Mouse (Mus musculus) heart, postnatal 14 days (tissue): ENCODE measurements at regions not wholly inside any gene's neighbourhood (a gene's known extent, or its start where the extent isn't known, plus 50 kb on each side); places are given as distances from the start of the nearest gene placed in this dataset.
"Not testable (repeated sequence)": the region's sequence is repeated elsewhere in the genome, so short reads cannot be mapped to it uniquely, and the experiment has no call there.

Experiments
- DNase-seq, 2 experiments: peaks; one replicate each; pipeline ENCODE4 v3.0.0; 2021 to 2022
- intact Hi-C: fragments of 180-260 bp; cut with DNase I; formaldehyde crosslinking; loops from one replicate; pipeline ENCODE4 v1.15.1; 2025

- intact Hi-C loops: no loop called here
- DNase-seq: no peak
Measured at GRCm38 (mm10) chr13:111309848-111310692, 55.3 kb downstream of the Actbl2 start.

GRCm38 (mm10) chr13:111310693-111311045 lies 55.9 kb downstream of the Actbl2 start:
- DNase-seq: no peak
- intact Hi-C loops: no loop called here

- intact Hi-C loops, DNase-seq: not testable (repeated sequence)
Measured at GRCm38 (mm10) chr13:111313506-111313905, 58.7 kb downstream of the Actbl2 start.

- DNase-seq, intact Hi-C loops: not testable (repeated sequence)
Measured at GRCm38 (mm10) chr13:111317876-111318275, 63.1 kb downstream of the Actbl2 start.

- intact Hi-C loops: no loop called here
- DNase-seq: no peak
Measured at GRCm38 (mm10) chr13:111323206-111323605, 68.4 kb downstream of the Actbl2 start.

GRCm38 (mm10) chr13:111326096-111326665 lies 71.4 kb downstream of the Actbl2 start:
- intact Hi-C loops: no loop called here
- no peak for DNase-seq

- intact Hi-C loops: no loop called here
- no peak for DNase-seq
Measured at GRCm38 (mm10) chr13:111333035-111333434, 78.2 kb downstream of the Actbl2 start.

- intact Hi-C loops: no loop called here
- no peak for DNase-seq
Measured at GRCm38 (mm10) chr13:111333851-111334250, 79.0 kb downstream of the Actbl2 start.

- DNase-seq: peak; percentile 4 to 11
- intact Hi-C loops: no loop called here
Measured at GRCm38 (mm10) chr13:111334258-111335052, 79.6 kb downstream of the Actbl2 start.

GRCm38 (mm10) chr13:111344981-111345380 lies 90.2 kb downstream of the Actbl2 start:
- intact Hi-C loops: no loop called here
- DNase-seq: no peak

GRCm38 (mm10) chr13:111345486-111346440 lies 91.0 kb downstream of the Actbl2 start:
- no peak for DNase-seq
- intact Hi-C loops: no loop called here

GRCm38 (mm10) chr13:111356520-111357456 lies 102.0 kb downstream of the Actbl2 start:
- intact Hi-C loops: no loop called here
- DNase-seq: no peak

GRCm38 (mm10) chr13:111361456-111361855 lies 106.6 kb downstream of the Actbl2 start:
- intact Hi-C loops: no loop called here
- no peak for DNase-seq

- intact Hi-C loops: no loop called here
Measured at GRCm38 (mm10) chr13:111363176-111363739, 108.4 kb downstream of the Actbl2 start.

GRCm38 (mm10) chr13:111366871-111367270 lies 112.1 kb downstream of the Actbl2 start:
- intact Hi-C loops: no loop called here
- DNase-seq: no peak

More at GRCm38 (mm10) chr13:111363176-111363739, 108.4 kb downstream of the Actbl2 start:
- no peak for DNase-seq

- intact Hi-C loops: no loop called here
Measured at GRCm38 (mm10) chr13:111367620-111368019, 112.8 kb downstream of the Actbl2 start.

GRCm38 (mm10) chr13:111369916-111370315 lies 115.1 kb downstream of the Actbl2 start:
- DNase-seq: peak in 1 of 2 experiments; percentile 26
- intact Hi-C loops: no loop called here

More at GRCm38 (mm10) chr13:111367620-111368019, 112.8 kb downstream of the Actbl2 start:
- DNase-seq: no peak

GRCm38 (mm10) chr13:111373281-111373680 lies 116.6 kb downstream of the Gpbp1 start:
- intact Hi-C loops: no loop called here
- no peak for DNase-seq

GRCm38 (mm10) chr13:111373801-111374200 lies 116.1 kb downstream of the Gpbp1 start:
- DNase-seq: no peak
- intact Hi-C loops: no loop called here
